Mouse (Mus musculus) ES-E14 (cell line): Measurements from ENCODE around the gene Carmil1. TPM values are rescaled to one million over a fixed set of nuclear protein-coding genes. Genes with fewer than 3 reads are reported as not detected.

Experiments used
- DNase-seq: peaks from one replicate; pipeline ENCODE4 v3.0.0-alpha.2; 2013; ENCODE audit warnings: low read depth, low spot score
- H3K27ac ChIP-seq: 2 replicates; pipeline ENCODE4 v1.5.1; 2012; ENCODE audit warnings: low read depth, mild to moderate bottlenecking, low read length, moderate library complexity, mixed read lengths; ENCODE audit not compliant: poor library complexity, insufficient read depth, severe bottlenecking
- H3K36me3 ChIP-seq: 2 replicates; pipeline ENCODE4 v1.6.1; 2012; ENCODE audit warnings: mild to moderate bottlenecking, low read length, moderate library complexity, mixed read lengths; ENCODE audit not compliant: control insufficient read depth, poor library complexity, insufficient read depth, severe bottlenecking
- H3K4me1 ChIP-seq, 2 experiments: fragments of 150-350 bp in 1 of 2; sonication (generic) in 1 of 2; 2 replicates each; pipeline ENCODE4 v1.6.1; 2012; ENCODE audit warnings: low read length in 2 of 2, mild to moderate bottlenecking in 1 of 2, mixed read lengths in 1 of 2; ENCODE audit not compliant: control insufficient read depth in 2 of 2, insufficient read depth in 2 of 2, poor library complexity in 1 of 2
- H3K4me3 ChIP-seq, 2 experiments: fragments of 150-350 bp in 1 of 2; sonication (generic) in 1 of 2; 2 replicates each; pipeline ENCODE4 v1.5.1; 2012; ENCODE audit warnings: low read length in 2 of 2, low read depth in 1 of 2, mild to moderate bottlenecking in 1 of 2, mixed read lengths in 1 of 2; ENCODE audit not compliant: insufficient read depth in 1 of 2, poor library complexity in 1 of 2, severe bottlenecking in 1 of 2
- H3K9ac ChIP-seq: 2 replicates; pipeline ENCODE4 v1.6.1; 2012; ENCODE audit warnings: low read depth, mild to moderate bottlenecking, low read length, mixed read lengths; ENCODE audit not compliant: poor library complexity, insufficient read depth, severe bottlenecking
- H3K9me3 ChIP-seq: fragments of 150-350 bp; sonication (generic); 2 replicates; pipeline ENCODE4 v1.6.1; 2012; ENCODE audit warnings: low read depth, mild to moderate bottlenecking, low read length; ENCODE audit not compliant: control insufficient read depth, insufficient read depth
- CHD2 ChIP-seq: IDR thresholded peaks from 2 replicates; pipeline ENCODE4 v1.6.1; 2014; ENCODE audit warnings: mild to moderate bottlenecking, low read depth, low read length, inconsistent platforms
- HCFC1 ChIP-seq: IDR thresholded peaks from 2 replicates; pipeline ENCODE4 v1.6.1; 2012; ENCODE audit warnings: low read length, inconsistent platforms, borderline replicate concordance; ENCODE audit not compliant: insufficient read depth
- MAFK ChIP-seq: IDR thresholded peaks from 2 replicates; pipeline ENCODE4 v1.6.1; 2014; ENCODE audit warnings: mild to moderate bottlenecking, low read depth, low read length, inconsistent platforms; ENCODE audit not compliant: insufficient read depth
- ZC3H11A ChIP-seq: IDR thresholded peaks from 2 replicates; pipeline ENCODE4 v1.6.1; 2012; ENCODE audit warnings: low read depth, mild to moderate bottlenecking, inconsistent platforms, low read length, borderline replicate concordance
- ZNF384 ChIP-seq: IDR thresholded peaks from 2 replicates; pipeline ENCODE4 v1.6.1; 2012; ENCODE audit warnings: low read depth, low read length, inconsistent platforms
- in situ Hi-C, 2 experiments: fragments of 600-800 bp; cut with MboI; formaldehyde crosslinking; loops; one replicate each; pipeline ENCODE4 v1.15.1; 2025; ENCODE audit warnings: low sequenced_read_pairs in 2 of 2, inconsistent platforms in 1 of 2; ENCODE audit not compliant: unreplicated experiment in 2 of 2
- total RNA-seq: library from RNA; depleted of rRNA; stranded (reverse); fragments of 300-350 nt; gene quantifications from 2 replicates; pipeline ENCODE4 v1.2.3, GENCODE M21; 2012

The Carmil1 gene
- total RNA-seq, 1 experiment: 17.0 TPM

- Histone ChIP-seq H3K27ac (no peak overlapping the region), H3K4me3 (no peak overlapping the region), H3K9me3 (no peaks in the 10 kb centered on the region), H3K9ac (no peak overlapping the region), H3K36me3 (peaks cover 5% of the 10 kb centered on the region; the same call in 1 of the 2 replicates), H3K4me1 (0 out of 4 replicates have a peak, but pooled peaks cover 0 to 3% of the 10 kb centered on the region in 2 experiments)
- TF ChIP-seq ZNF384 (no peak), CHD2 (no peak), HCFC1 (no peak), ZC3H11A (no peak), MAFK (no peak)
- DNase-seq: no peak
- in situ Hi-C loops: no loop called here
Observed at GRCm38 (mm10) chr13:24062770-24063169, 217.8 kb downstream of the Carmil1 start.

- TF ChIP-seq MAFK (no peak), ZNF384 (no peak)
- in situ Hi-C loops: no loop called here
- Histone ChIP-seq H3K27ac (no peak overlapping the region), H3K9ac (no peak overlapping the region), H3K4me1 (no peaks in the 10 kb centered on the region), H3K36me3 (no peaks in the 10 kb centered on the region), H3K9me3 (no peaks in the 10 kb centered on the region), H3K4me3 (no peak overlapping the region)
- no peak for DNase-seq
Observed at GRCm38 (mm10) chr13:24055072-24055869, 225.3 kb downstream of the Carmil1 start.

GRCm38 (mm10) chr13:24051496-24051895 is 229.1 kb downstream of the Carmil1 start:
- DNase-seq: no peak
- no peak overlapping the region for H3K27ac ChIP-seq
- H3K9me3 ChIP-seq: no peaks in the 10 kb centered on the region
- H3K9ac ChIP-seq: no peak overlapping the region
- in situ Hi-C loops: no loop called here
- no peak for TF ChIP-seq ZC3H11A
- no peaks in the 10 kb centered on the region for H3K4me1 ChIP-seq
- H3K36me3 ChIP-seq: no peaks in the 10 kb centered on the region
- H3K4me3 ChIP-seq: no peak overlapping the region

GRCm38 (mm10) chr13:24050330-24050729 is 230.3 kb downstream of the Carmil1 start:
- Histone ChIP-seq H3K36me3 (no peaks in the 10 kb centered on the region), H3K9me3 (no peaks in the 10 kb centered on the region), H3K27ac (no peak overlapping the region), H3K4me1 (no peaks in the 10 kb centered on the region), H3K9ac (no peak overlapping the region), H3K4me3 (no peak overlapping the region)
- in situ Hi-C loops: no loop called here
- TF ChIP-seq ZC3H11A (no peak), CHD2 (no peak), HCFC1 (no peak), MAFK (no peak), ZNF384 (no peak)
- DNase-seq: no peak

- no peaks in the 10 kb centered on the region for H3K4me1 ChIP-seq
- no peaks in the 10 kb centered on the region for H3K36me3 ChIP-seq
- TF ChIP-seq HCFC1: no peak
- no peak for TF ChIP-seq ZNF384
- TF ChIP-seq MAFK: no peak
- no peak for TF ChIP-seq ZC3H11A
- no peak for TF ChIP-seq CHD2
- no peaks in the 10 kb centered on the region for H3K9me3 ChIP-seq
- no peak overlapping the region for H3K4me3 ChIP-seq
- no peak overlapping the region for H3K27ac ChIP-seq
- DNase-seq: no peak
- H3K9ac ChIP-seq: no peak overlapping the region
- in situ Hi-C loops: no loop called here
Observed at GRCm38 (mm10) chr13:24049267-24050034, 231.1 kb downstream of the Carmil1 start.
